Mouse (Mus musculus): ENCODE results near the gene Vmo1.

- no peak for TF ChIP-seq GATA1 (IDR thresholded peaks at IDR 0.05; ENCODE audit: borderline replicate concordance, low read length)
- TF ChIP-seq CTCF (IDR thresholded peaks at IDR 0.05; ENCODE audit: low read depth, low read length): no peak
- TF ChIP-seq GATA2 (IDR thresholded peaks at IDR 0.05; ENCODE audit: borderline replicate concordance, low read depth, low read length): no peak
- TF ChIP-seq TAL1 (conservative IDR thresholded peaks at IDR 0.05; ENCODE audit: low read depth, low read length): no peak
- TF ChIP-seq POLR2AphosphoS5 (IDR thresholded peaks at IDR 0.05; ENCODE audit: insufficient replicate concordance, low read depth, low read length): no peak
These were observed 48.6 kb upstream of the Vmo1 start for GRCm38 (mm10) chr11:70562995-70563469.
